Mouse (Mus musculus): Measurements from ENCODE around the gene Creb3l1. TPM values are rescaled to one million over a fixed set of nuclear protein-coding genes. Genes with fewer than 3 reads are reported as not detected.
A peak's percentile ranks its signal among the peaks of the same experiment; 100 is the strongest.

Gene Creb3l1
- polyA plus RNA-seq, 1 experiment: 10.9 TPM

DNA sequence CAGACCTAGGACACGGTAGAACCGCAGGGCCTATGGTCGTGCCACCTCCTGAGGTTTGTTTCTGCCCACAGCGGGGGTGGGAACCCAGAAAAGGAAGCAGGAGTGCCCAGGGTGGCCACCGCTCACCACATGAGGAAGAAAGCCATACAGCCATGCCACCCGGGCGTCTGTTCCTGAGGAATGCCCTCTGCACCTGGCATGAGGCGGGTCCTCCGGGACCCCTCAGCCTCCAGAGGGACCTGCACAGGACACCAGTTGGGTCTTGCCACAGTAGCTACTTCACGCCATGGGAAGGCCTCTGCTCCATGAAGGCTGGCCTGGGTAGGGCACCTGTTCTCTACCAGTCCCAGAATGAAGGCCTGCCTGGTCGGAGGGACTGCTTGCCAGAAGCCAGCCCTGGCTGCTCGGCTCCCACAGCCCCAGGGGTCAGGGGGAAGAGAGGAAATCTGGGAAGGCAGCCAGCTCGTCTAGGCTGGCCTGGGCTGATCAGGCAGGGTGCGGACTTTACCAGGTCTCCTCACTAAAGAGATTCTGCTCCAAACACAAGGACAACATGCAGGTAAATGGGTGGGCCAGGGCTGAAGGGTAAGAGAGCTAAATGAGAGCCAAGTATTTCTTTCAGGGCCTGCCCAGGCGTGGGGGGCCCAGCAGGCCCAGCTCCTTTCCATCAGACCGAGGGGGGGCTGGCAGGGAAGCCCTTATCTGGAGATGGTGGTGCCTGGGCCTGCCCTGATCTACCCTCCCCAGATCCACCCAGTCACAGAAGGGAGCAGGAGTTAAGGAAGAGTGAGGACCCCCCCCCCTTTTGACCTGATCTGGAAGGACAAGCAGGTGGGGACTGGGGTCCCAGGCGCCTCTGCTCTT lies 74.7 kb downstream of the Creb3l1 start:
- peak overlapping the region; percentile 26; the same call in 1 of the 2 replicates for H3K9ac ChIP-seq (ENCODE audit: low read depth, poor library complexity, severe bottlenecking)
- no peaks in the 10 kb centered on the region for H3K36me3 ChIP-seq (ENCODE audit: control insufficient read depth, insufficient read depth, low read length, poor library complexity, severe bottlenecking)
- no peak for TF ChIP-seq EP300 (IDR thresholded peaks at IDR 0.05; ENCODE audit: insufficient read depth, low read depth, low read length)
- no peak for TF ChIP-seq CTCF (IDR thresholded peaks at IDR 0.05; ENCODE audit: low read depth, low read length)
- no peak for TF ChIP-seq POLR2A (IDR thresholded peaks at IDR 0.05; ENCODE audit: insufficient read depth, low read length)
- no peaks in the 10 kb centered on the region for H3K9me3 ChIP-seq (replicated peaks; ENCODE audit: control insufficient read depth, insufficient read depth, low read length, poor library complexity, severe bottlenecking)
- peaks cover 5% of the 10 kb centered on the region for H3K4me1 ChIP-seq (ENCODE audit: control insufficient read depth, insufficient read depth, low read length)
- no peaks in the 10 kb centered on the region for H3K27me3 ChIP-seq (ENCODE audit: control insufficient read depth, insufficient read depth, low read length, poor library complexity, severe bottlenecking)
- no peak overlapping the region for H3K4me3 ChIP-seq (ENCODE audit: low read depth, low read length)
- H3K27ac ChIP-seq (ENCODE audit: insufficient read depth, low read length): no peak overlapping the region

DNA sequence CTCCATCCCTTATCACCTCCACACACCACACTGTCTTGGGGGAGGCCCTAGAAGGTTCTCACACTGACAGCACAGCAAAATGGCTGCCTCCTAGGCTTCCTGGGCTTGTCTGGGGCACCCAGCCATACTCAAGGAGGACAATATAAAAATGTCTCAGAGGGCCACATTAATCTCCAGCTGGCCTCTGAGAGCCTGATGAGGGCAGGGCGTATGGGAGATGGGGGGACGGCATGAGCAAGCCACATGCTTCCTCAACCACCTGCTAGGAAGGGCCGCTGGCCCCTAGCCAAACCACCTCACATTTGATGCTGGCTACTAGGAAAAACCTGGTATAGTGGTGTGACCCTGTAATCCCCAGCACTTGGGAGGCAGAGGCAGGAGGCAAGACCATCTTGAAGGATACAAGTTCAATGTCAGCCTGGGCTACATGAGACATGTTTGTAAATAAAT lies 75.5 kb downstream of the Creb3l1 start:
- TF ChIP-seq POLR2A (IDR thresholded peaks at IDR 0.05; ENCODE audit: insufficient read depth, low read length) (no peak), CTCF (IDR thresholded peaks at IDR 0.05; ENCODE audit: low read depth, low read length) (no peak), EP300 (IDR thresholded peaks at IDR 0.05; ENCODE audit: insufficient read depth, low read depth, low read length) (no peak)
- H3K4me3 ChIP-seq (ENCODE audit: low read depth, low read length): no peak overlapping the region
- H3K36me3 ChIP-seq (ENCODE audit: control insufficient read depth, insufficient read depth, low read length, poor library complexity, severe bottlenecking): no peaks in the 10 kb centered on the region
- H3K27ac ChIP-seq (ENCODE audit: insufficient read depth, low read length): no peak overlapping the region
- H3K4me1 ChIP-seq (ENCODE audit: control insufficient read depth, insufficient read depth, low read length): peaks cover 3% of the 10 kb centered on the region
- H3K9ac ChIP-seq (ENCODE audit: low read depth, poor library complexity, severe bottlenecking): no peak overlapping the region
- no peaks in the 10 kb centered on the region for H3K27me3 ChIP-seq (ENCODE audit: control insufficient read depth, insufficient read depth, low read length, poor library complexity, severe bottlenecking)
- H3K9me3 ChIP-seq (replicated peaks; ENCODE audit: control insufficient read depth, insufficient read depth, low read length, poor library complexity, severe bottlenecking): no peaks in the 10 kb centered on the region

DNA sequence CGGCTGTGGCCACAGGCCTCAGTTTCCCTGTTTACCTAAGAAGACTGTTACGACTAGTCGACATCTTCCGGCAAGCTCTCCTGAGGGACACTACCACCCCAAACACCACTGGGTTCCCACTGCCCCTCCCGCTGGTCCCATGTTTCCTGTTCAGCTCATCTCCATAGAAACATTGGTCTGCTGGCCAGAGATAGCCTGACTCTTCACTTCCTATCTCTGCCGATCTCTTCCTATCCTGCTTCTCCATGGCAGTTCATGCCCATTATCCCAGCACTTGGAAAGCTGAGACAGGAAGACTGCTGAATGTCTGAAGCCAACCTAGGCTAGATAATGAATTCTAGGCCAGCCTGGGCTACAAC lies 76.2 kb downstream of the Creb3l1 start:
- Histone ChIP-seq H3K27me3 (ENCODE audit: control insufficient read depth, insufficient read depth, low read length, poor library complexity, severe bottlenecking) (no peaks in the 10 kb centered on the region), H3K9me3 (replicated peaks; ENCODE audit: control insufficient read depth, insufficient read depth, low read length, poor library complexity, severe bottlenecking) (no peaks in the 10 kb centered on the region), H3K4me1 (ENCODE audit: control insufficient read depth, insufficient read depth, low read length) (no peaks in the 10 kb centered on the region), H3K36me3 (ENCODE audit: control insufficient read depth, insufficient read depth, low read length, poor library complexity, severe bottlenecking) (no peaks in the 10 kb centered on the region), H3K4me3 (ENCODE audit: low read depth, low read length) (no peak overlapping the region), H3K9ac (ENCODE audit: low read depth, poor library complexity, severe bottlenecking) (no peak overlapping the region), H3K27ac (ENCODE audit: insufficient read depth, low read length) (no peak overlapping the region)
- TF ChIP-seq POLR2A (IDR thresholded peaks at IDR 0.05; ENCODE audit: insufficient read depth, low read length): no peak
- TF ChIP-seq EP300 (IDR thresholded peaks at IDR 0.05; ENCODE audit: insufficient read depth, low read depth, low read length): no peak
- no peak for TF ChIP-seq CTCF (IDR thresholded peaks at IDR 0.05; ENCODE audit: low read depth, low read length)

DNA sequence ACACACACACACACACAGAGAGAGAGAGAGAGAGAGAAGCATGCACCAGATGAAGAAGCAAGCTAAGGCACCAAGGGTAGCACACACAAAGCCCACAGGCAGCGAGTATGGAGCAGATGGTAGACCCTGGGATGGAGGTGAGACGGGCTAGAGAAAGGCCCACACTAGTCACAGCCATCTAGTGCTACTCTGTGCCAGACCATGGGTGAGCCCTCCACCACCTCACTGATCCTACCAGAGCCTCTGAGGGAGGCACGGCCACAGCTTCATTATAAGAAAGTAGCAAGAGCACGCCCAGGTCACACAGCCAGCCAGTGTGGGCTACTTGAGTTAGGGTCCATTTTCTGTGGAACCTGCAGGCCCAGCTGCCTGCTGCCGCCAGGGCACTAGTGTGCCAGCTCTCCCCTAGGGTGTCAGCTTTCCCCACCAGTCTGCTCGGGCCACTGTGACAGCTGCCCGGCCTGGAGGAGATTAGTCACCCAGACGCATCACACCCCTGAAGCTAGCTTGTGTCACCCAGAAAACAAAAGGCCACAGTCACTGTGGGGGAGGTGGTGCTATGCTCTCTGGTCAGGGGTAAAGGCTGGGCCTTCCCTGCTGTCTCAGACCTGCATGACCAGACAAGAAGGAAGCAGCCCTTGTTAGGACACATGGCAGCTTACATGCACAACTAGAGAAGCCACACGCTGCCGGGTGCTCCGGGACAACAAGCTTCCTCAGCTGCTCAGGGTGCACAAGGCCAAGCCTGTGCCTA lies 76.7 kb downstream of the Creb3l1 start:
- H3K4me1 ChIP-seq (ENCODE audit: control insufficient read depth, insufficient read depth, low read length): no peaks in the 10 kb centered on the region
- H3K4me3 ChIP-seq (ENCODE audit: low read depth, low read length): no peak overlapping the region
- no peak overlapping the region for H3K9ac ChIP-seq (ENCODE audit: low read depth, poor library complexity, severe bottlenecking)

DNA sequence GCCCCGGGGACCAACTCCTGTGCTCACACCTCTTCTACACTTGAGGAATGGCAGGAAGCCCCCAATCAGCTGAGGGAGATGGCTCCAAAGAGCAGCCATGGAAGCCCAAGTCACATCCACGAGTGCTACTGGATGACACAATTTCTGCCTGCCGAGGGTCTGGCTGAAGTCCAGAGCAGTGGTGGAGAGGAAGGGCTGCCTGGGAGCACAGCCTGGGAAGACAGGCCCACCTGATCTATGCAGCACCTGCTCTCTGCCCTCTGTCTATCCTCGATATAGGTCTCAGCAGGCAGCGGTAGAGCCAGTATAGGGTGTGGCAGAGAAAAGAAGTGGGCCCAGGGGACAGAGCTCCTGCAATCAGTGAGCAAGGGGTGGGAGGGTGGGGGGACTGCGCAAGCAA lies 77.5 kb downstream of the Creb3l1 start:
- no peaks in the 10 kb centered on the region for H3K27me3 ChIP-seq (ENCODE audit: control insufficient read depth, insufficient read depth, low read length, poor library complexity, severe bottlenecking)
- H3K36me3 ChIP-seq (ENCODE audit: control insufficient read depth, insufficient read depth, low read length, poor library complexity, severe bottlenecking): no peaks in the 10 kb centered on the region
- H3K4me1 ChIP-seq (ENCODE audit: control insufficient read depth, insufficient read depth, low read length): no peaks in the 10 kb centered on the region
- TF ChIP-seq CTCF (IDR thresholded peaks at IDR 0.05; ENCODE audit: low read depth, low read length) (no peak), EP300 (IDR thresholded peaks at IDR 0.05; ENCODE audit: insufficient read depth, low read depth, low read length) (no peak), POLR2A (IDR thresholded peaks at IDR 0.05; ENCODE audit: insufficient read depth, low read length) (no peak)
- no peaks in the 10 kb centered on the region for H3K9me3 ChIP-seq (replicated peaks; ENCODE audit: control insufficient read depth, insufficient read depth, low read length, poor library complexity, severe bottlenecking)
- H3K27ac ChIP-seq (ENCODE audit: insufficient read depth, low read length): no peak overlapping the region
- no peak overlapping the region for H3K4me3 ChIP-seq (ENCODE audit: low read depth, low read length)
- H3K9ac ChIP-seq (ENCODE audit: low read depth, poor library complexity, severe bottlenecking): no peak overlapping the region

More for the DNA sequence above, 76.7 kb downstream of the Creb3l1 start:
- no peak overlapping the region for H3K27ac ChIP-seq (ENCODE audit: insufficient read depth, low read length)
- no peaks in the 10 kb centered on the region for H3K27me3 ChIP-seq (ENCODE audit: control insufficient read depth, insufficient read depth, low read length, poor library complexity, severe bottlenecking)
- no peaks in the 10 kb centered on the region for H3K36me3 ChIP-seq (ENCODE audit: control insufficient read depth, insufficient read depth, low read length, poor library complexity, severe bottlenecking)
- no peaks in the 10 kb centered on the region for H3K9me3 ChIP-seq (replicated peaks; ENCODE audit: control insufficient read depth, insufficient read depth, low read length, poor library complexity, severe bottlenecking)
- no peak for TF ChIP-seq EP300 (IDR thresholded peaks at IDR 0.05; ENCODE audit: insufficient read depth, low read depth, low read length)

DNA sequence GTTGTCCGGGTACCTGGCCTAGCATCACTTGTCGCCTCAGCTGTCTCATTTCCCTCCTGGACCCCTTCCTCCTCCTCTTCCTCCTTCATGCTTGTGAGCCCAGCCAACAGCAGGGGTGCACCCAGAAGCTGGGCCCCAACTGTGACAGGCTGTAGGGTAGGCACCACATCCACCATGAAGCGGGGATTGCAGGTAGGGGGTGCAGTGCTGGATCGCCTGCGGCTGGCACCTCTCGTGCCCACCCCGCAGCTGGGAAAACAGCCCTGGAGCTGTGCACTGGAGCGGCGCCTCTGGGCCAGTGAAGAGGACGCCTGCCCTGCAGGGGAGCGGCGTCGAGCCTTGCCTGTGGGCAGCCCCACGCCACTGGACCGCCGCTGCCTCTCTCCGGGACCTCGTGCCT lies 78.8 kb downstream of the Creb3l1 start, which contains the start of gene Gm9821:
TSS of gene Gm9821 (plus strand) at position 221 of the 400 bp plus-strand sequence.
- Histone ChIP-seq H3K4me3 (ENCODE audit: low read depth, low read length) (no peak within 1 kb of the TSS), H3K36me3 (ENCODE audit: control insufficient read depth, insufficient read depth, low read length, poor library complexity, severe bottlenecking) (no peaks in the 10 kb centered on the region), H3K27ac (ENCODE audit: insufficient read depth, low read length) (no peak within 1 kb of the TSS), H3K9ac (ENCODE audit: low read depth, poor library complexity, severe bottlenecking) (no peak within 1 kb of the TSS), H3K9me3 (replicated peaks; ENCODE audit: control insufficient read depth, insufficient read depth, low read length, poor library complexity, severe bottlenecking) (no peaks in the 10 kb centered on the region), H3K27me3 (ENCODE audit: control insufficient read depth, insufficient read depth, low read length, poor library complexity, severe bottlenecking) (no peaks in the 10 kb centered on the region), H3K4me1 (ENCODE audit: control insufficient read depth, insufficient read depth, low read length) (no peaks in the 10 kb centered on the region)
- TF ChIP-seq CTCF (IDR thresholded peaks at IDR 0.05; ENCODE audit: low read depth, low read length) (no peak), POLR2A (IDR thresholded peaks at IDR 0.05; ENCODE audit: insufficient read depth, low read length) (no peak), EP300 (IDR thresholded peaks at IDR 0.05; ENCODE audit: insufficient read depth, low read depth, low read length) (no peak)
